ENCODE assay signal across 12 mouse cellular contexts in genomic region chr11:75161417-75162008, GRCm38 (mm10). TPM values are rescaled to one million over a fixed set of nuclear protein-coding genes. Genes with fewer than 3 reads are reported as not detected.
DNase-seq lines count a peak whose midpoint lies in the region; ATAC-seq lines count a peak whose summit lies in the region.
"Had no signal": no experiment of that assay in that cellular context is flagged by ENCODE, and none has a peak within 500 bp of the region (broad histone marks: within the 10 kb centered on the region; RNA-seq: fewer than 3 reads in every experiment).

No protein-coding gene starts in this region.

- no peak overlapping the region for H3K9ac ChIP-seq in lung, embryonic 16.5 days (ENCODE audit: low read length)
- H3K9ac ChIP-seq in stomach, embryonic 14.5 days (replicated peaks; ENCODE audit: low read depth, low read length) = no peak overlapping the region
- H3K9ac ChIP-seq in hindbrain, embryonic 12.5 days = no peak overlapping the region
- H3K9ac ChIP-seq: midbrain, embryonic 12.5 days had no signal

- H3K27me3 ChIP-seq in lung, embryonic 16.5 days (ENCODE audit: control insufficient read depth, insufficient read depth, low read depth, low read length) = peaks cover 11% of the 10 kb centered on the region
- no peaks in the 10 kb centered on the region for H3K27me3 ChIP-seq in stomach, embryonic 14.5 days (ENCODE audit: control insufficient read depth, insufficient read depth, low read length)
- peaks cover 42% of the 10 kb centered on the region for H3K27me3 ChIP-seq in hindbrain, embryonic 12.5 days

- H3K9me3 ChIP-seq in lung, embryonic 16.5 days (ENCODE audit: control insufficient read depth, low read length) = no peaks in the 10 kb centered on the region
- no peaks in the 10 kb centered on the region for H3K9me3 ChIP-seq in stomach, embryonic 14.5 days (ENCODE audit: control insufficient read depth, low read depth, low read length)
- no peaks in the 10 kb centered on the region for H3K9me3 ChIP-seq in hindbrain, embryonic 12.5 days (replicated peaks)
- H3K9me3 ChIP-seq: hindbrain, embryonic 10.5 days; midbrain, embryonic 12.5 days had no signal

- peaks cover 60% of the 10 kb centered on the region for H3K4me1 ChIP-seq in lung, embryonic 16.5 days (replicated peaks; ENCODE audit: control insufficient read depth, insufficient read depth, low read length)
- H3K4me1 ChIP-seq in stomach, embryonic 14.5 days (ENCODE audit: control insufficient read depth, insufficient read depth, low read length) = peaks cover 62% of the 10 kb centered on the region
- peaks cover 20% of the 10 kb centered on the region for H3K4me1 ChIP-seq in hindbrain, embryonic 12.5 days

- peak; percentile 27 for DNase-seq in gastrocnemius, postnatal 10 days
- DNase-seq in gastrocnemius, adult 18-20 months (ENCODE audit: low spot score) = no peak
- no peak for DNase-seq in lung, postnatal 14 days
- DNase-seq in heart, postnatal 10 days = peak; percentile 45 to 48
- DNase-seq: adrenal gland, adult 8-10 months; cerebellum, adult 11-12 months had no signal

- peak; percentile 85 for ATAC-seq in lung, embryonic 16.5 days (ENCODE audit: low read depth)
- peak; percentile 53; the same call in 1 of the 2 replicates for ATAC-seq in stomach, embryonic 14.5 days (ENCODE audit: insufficient number of reproducible peaks, insufficient read depth, low FRiP score, low read depth)
- no peak for ATAC-seq in hindbrain, embryonic 12.5 days (ENCODE audit: low FRiP score)
- ATAC-seq in granulocyte monocyte progenitor cell, adult 5-6 weeks (replicated peaks; ENCODE audit: poor library complexity, severe bottlenecking) = no peak

- no peak overlapping the region for H3K4me3 ChIP-seq in lung, embryonic 16.5 days (ENCODE audit: low read length)
- no peak overlapping the region for H3K4me3 ChIP-seq in stomach, embryonic 14.5 days (ENCODE audit: low read depth, low read length)
- H3K4me3 ChIP-seq in hindbrain, embryonic 12.5 days = no peak overlapping the region
- H3K4me3 ChIP-seq: hindbrain, embryonic 10.5 days; midbrain, embryonic 12.5 days had no signal

- peaks cover 21% of the 10 kb centered on the region for H3K36me3 ChIP-seq in lung, embryonic 16.5 days (ENCODE audit: control insufficient read depth, insufficient read depth, low read length)
- peaks cover 55% of the 10 kb centered on the region for H3K36me3 ChIP-seq in stomach, embryonic 14.5 days (ENCODE audit: control insufficient read depth, insufficient read depth, low read length)
- peaks cover 44% of the 10 kb centered on the region for H3K36me3 ChIP-seq in hindbrain, embryonic 12.5 days

- WGBS in lung, embryonic 16.5 days = 24% methylated on average over 4 of the region's 4 CpGs
- 49% methylated on average over 4 of the region's 4 CpGs for WGBS in stomach, embryonic 14.5 days
- 75% methylated on average over 4 of the region's 4 CpGs for WGBS in hindbrain, embryonic 12.5 days

- H3K4me2 ChIP-seq in lung, embryonic 16.5 days (ENCODE audit: low read depth, low read length) = no peak overlapping the region
- H3K4me2 ChIP-seq in stomach, embryonic 14.5 days (replicated peaks; ENCODE audit: low read depth, low read length) = peak overlapping the region; percentile 11; the same call in 1 of the 2 replicates
- no peak overlapping the region for H3K4me2 ChIP-seq in hindbrain, embryonic 12.5 days (replicated peaks)
- H3K4me2 ChIP-seq: midbrain, embryonic 12.5 days had no signal

- peak overlapping the region; percentile 86 for H3K27ac ChIP-seq in lung, embryonic 16.5 days (ENCODE audit: low read length)
- peak overlapping the region; percentile 98 for H3K27ac ChIP-seq in stomach, embryonic 14.5 days (ENCODE audit: low read length)
- no peak overlapping the region for H3K27ac ChIP-seq in hindbrain, embryonic 12.5 days
- H3K27ac ChIP-seq: hindbrain, embryonic 10.5 days; midbrain, embryonic 12.5 days had no signal

- intact Hi-C loops in heart, postnatal 10 days (cut with DNase I) = no loop called here

RNA-seq across cellular contexts. Expression of gene Hic1, which starts 7.8 kb away (rescaled TPM):
- total RNA-seq in gastrocnemius, postnatal 10 days (2021) = 10 to 100 TPM; 21.1 to 27.1 TPM
- 1 to 10 TPM; 1.8 to 6.6 TPM for total RNA-seq in gastrocnemius, adult 18-20 months (2021)
- polyA plus RNA-seq in lung, embryonic 16.5 days (2015; fragmentation: Nextera tagmentation; extraction: Ambion mirVana) = 8.4 and 8.5 TPM in 2 replicates
- total RNA-seq in heart, postnatal 10 days (2021) = 10 to 100 TPM; 36.3 to 48.5 TPM
- polyA plus RNA-seq in stomach, embryonic 14.5 days (2014; fragmentation: Nextera tagmentation; extraction: Ambion mirVana) = 13.8 and 16.9 TPM in 2 replicates
- 11.3 and 15.8 TPM in 2 replicates for polyA plus RNA-seq in hindbrain, embryonic 12.5 days (2016; fragmentation: Nextera tagmentation; extraction: Ambion mirVana)
- total RNA-seq in granulocyte monocyte progenitor cell, adult 5-6 weeks (2014; fragmentation: Nextera tagmentation) = not detected in 2 replicates
- not detected in 2 replicates for total RNA-seq in granulocyte monocyte progenitor cell, adult 5-6 weeks (2017)

RNA-seq across cellular contexts. Expression of gene Ovca2, which starts 17.1 kb away (rescaled TPM):
- 1 to 10 TPM; 4.7 to 5.1 TPM for total RNA-seq in gastrocnemius, postnatal 10 days (2021)
- total RNA-seq in gastrocnemius, adult 18-20 months (2021) = 1 to 10 TPM; 2.5 to 2.8 TPM
- 24.0 and 24.2 TPM in 2 replicates for polyA plus RNA-seq in lung, embryonic 16.5 days (2015; fragmentation: Nextera tagmentation; extraction: Ambion mirVana)
- total RNA-seq in heart, postnatal 10 days (2021) = 1 to 10 TPM; 7.8 to 9.5 TPM
- 26.7 and 29.1 TPM in 2 replicates for polyA plus RNA-seq in stomach, embryonic 14.5 days (2014; fragmentation: Nextera tagmentation; extraction: Ambion mirVana)
- 23.8 and 24.5 TPM in 2 replicates for polyA plus RNA-seq in hindbrain, embryonic 12.5 days (2016; fragmentation: Nextera tagmentation; extraction: Ambion mirVana)
- 17.1 and 20.1 TPM in 2 replicates for total RNA-seq in granulocyte monocyte progenitor cell, adult 5-6 weeks (2014; fragmentation: Nextera tagmentation)
- 16.1 and 16.4 TPM in 2 replicates for total RNA-seq in granulocyte monocyte progenitor cell, adult 5-6 weeks (2017)

RNA-seq across cellular contexts. Expression of gene Dph1, which starts 29.5 kb away (rescaled TPM):
- total RNA-seq in gastrocnemius, postnatal 10 days (2021) = 1 to 10 TPM; 8.3 to 8.4 TPM
- 1 to 10 TPM; 4.6 to 5.6 TPM for total RNA-seq in gastrocnemius, adult 18-20 months (2021)
- 17.1 and 17.9 TPM in 2 replicates for polyA plus RNA-seq in lung, embryonic 16.5 days (2015; fragmentation: Nextera tagmentation; extraction: Ambion mirVana)
- 10 to 100 TPM; 13.9 to 15.6 TPM for total RNA-seq in heart, postnatal 10 days (2021)
- polyA plus RNA-seq in stomach, embryonic 14.5 days (2014; fragmentation: Nextera tagmentation; extraction: Ambion mirVana) = 20.1 and 20.5 TPM in 2 replicates
- 14.8 and 18.6 TPM in 2 replicates for polyA plus RNA-seq in hindbrain, embryonic 12.5 days (2016; fragmentation: Nextera tagmentation; extraction: Ambion mirVana)
- 7.6 and 17.1 TPM in 2 replicates for total RNA-seq in granulocyte monocyte progenitor cell, adult 5-6 weeks (2014; fragmentation: Nextera tagmentation)
- total RNA-seq in granulocyte monocyte progenitor cell, adult 5-6 weeks (2017) = 8.9 and 10.6 TPM in 2 replicates

RNA-seq across cellular contexts. Expression of gene Rtn4rl1, which starts 32.1 kb away (rescaled TPM):
- total RNA-seq in gastrocnemius, postnatal 10 days (2021) = 1 to 10 TPM; 3.2 to 3.8 TPM
- 1 to 10 TPM in 1 of 2 experiments, under 1 TPM in 1; 0.96 to 1.1 TPM for total RNA-seq in gastrocnemius, adult 18-20 months (2021)
- polyA plus RNA-seq in lung, embryonic 16.5 days (2015; fragmentation: Nextera tagmentation; extraction: Ambion mirVana) = 2.0 and 2.9 TPM in 2 replicates
- total RNA-seq in heart, postnatal 10 days (2021) = 10 to 100 TPM; 13.9 to 21.4 TPM
- polyA plus RNA-seq in stomach, embryonic 14.5 days (2014; fragmentation: Nextera tagmentation; extraction: Ambion mirVana) = 0.88 and 1.7 TPM in 2 replicates
- polyA plus RNA-seq in hindbrain, embryonic 12.5 days (2016; fragmentation: Nextera tagmentation; extraction: Ambion mirVana) = 5.1 and 5.8 TPM in 2 replicates
- total RNA-seq in granulocyte monocyte progenitor cell, adult 5-6 weeks (2014; fragmentation: Nextera tagmentation) = 0.37 and 1.0 TPM in 2 replicates
- 0.15 TPM in 1 of 2 replicates, not detected in the other for total RNA-seq in granulocyte monocyte progenitor cell, adult 5-6 weeks (2017)

Comparison
In these comparisons a context has a peak if more than half of its experiments do, and no peak if none do; other contexts are left out.
1. DNase-seq: peak in gastrocnemius, postnatal 10 days (single experiment) and heart, postnatal 10 days (2 of 2); none in gastrocnemius, adult 18-20 months (single experiment) and lung, postnatal 14 days (single experiment).
2. ATAC-seq: peak in lung, embryonic 16.5 days (single experiment) and stomach, embryonic 14.5 days (single experiment); none in hindbrain, embryonic 12.5 days (single experiment) and granulocyte monocyte progenitor cell, adult 5-6 weeks (single experiment).